Mouse (Mus musculus) c-Kit-positive CD71-positive TER-119-positive erythroid progenitor cells, embryonic 14.5 days (primary cell): ENCODE data around the gene Atad1.
A peak's percentile ranks its signal among the peaks of the same experiment; 100 is the strongest.
"Not testable (repeated sequence)": the region's sequence is repeated elsewhere in the genome, so short reads cannot be mapped to it uniquely, and the experiment has no call there.

ENCODE experiments used
- DNase-seq: peaks from one replicate; pipeline ENCODE4 v3.0.0-alpha.2; 2013; ENCODE audit warnings: low spot score

Atad1 gene

GRCm38 (mm10) chr19:32749425-32749824 lies 9.8 kb upstream of the Atad1 start:
- DNase-seq = no peak

DNA sequence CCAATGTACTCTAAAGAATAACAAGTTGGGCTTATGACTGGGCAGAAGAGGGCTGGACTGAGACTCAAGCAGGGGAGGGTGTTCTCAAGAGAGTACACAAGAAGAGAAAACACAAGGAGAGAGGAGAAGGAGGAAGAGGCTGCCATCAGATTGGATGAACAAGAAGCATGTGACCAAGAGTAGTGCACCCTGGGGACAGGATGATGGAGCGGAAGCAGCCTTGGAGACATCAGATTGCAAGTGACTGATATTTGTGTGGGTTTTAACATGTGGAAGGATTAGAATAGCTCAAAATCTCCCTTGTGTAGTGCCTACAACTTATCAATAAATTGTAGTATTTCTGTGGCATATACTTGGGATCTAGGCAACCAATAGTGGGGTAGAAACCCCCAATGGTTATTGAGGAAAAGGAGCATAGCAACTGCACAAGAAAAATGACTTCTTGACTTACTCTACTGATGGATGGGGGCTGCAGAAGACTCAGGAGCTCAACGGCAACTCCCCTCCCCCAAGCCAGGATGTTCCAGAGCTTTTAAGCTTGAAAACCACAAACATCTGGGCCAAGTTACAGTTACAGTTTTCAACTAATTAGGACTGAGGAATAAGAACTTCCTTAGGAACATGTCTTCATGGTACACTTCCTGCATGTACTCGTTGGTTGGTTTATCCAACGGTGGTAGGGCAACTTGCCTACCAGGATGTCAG lies 1.2 kb upstream of the Atad1 start:
- DNase-seq = no peak

DNA sequence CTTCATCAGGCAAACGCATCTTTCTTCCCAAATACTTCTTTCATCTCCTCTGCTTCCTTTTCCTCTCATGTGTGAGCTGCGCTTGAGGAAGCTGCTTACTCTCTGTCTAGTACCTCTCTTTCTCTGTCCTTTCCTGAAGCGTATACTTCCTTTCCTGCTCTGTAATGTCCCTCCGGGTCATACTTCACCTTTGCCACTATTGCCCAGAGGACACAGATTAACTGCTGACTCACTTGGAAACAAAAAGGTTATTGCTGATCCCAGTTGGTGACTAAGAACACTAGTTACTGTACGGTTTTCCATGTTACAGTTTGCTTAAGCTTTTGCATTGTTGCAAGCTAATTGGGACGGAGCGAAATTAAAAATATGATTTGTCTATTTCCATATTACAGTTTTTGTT lies 1.7 kb downstream of the Atad1 start:
- no peak for DNase-seq

DNA sequence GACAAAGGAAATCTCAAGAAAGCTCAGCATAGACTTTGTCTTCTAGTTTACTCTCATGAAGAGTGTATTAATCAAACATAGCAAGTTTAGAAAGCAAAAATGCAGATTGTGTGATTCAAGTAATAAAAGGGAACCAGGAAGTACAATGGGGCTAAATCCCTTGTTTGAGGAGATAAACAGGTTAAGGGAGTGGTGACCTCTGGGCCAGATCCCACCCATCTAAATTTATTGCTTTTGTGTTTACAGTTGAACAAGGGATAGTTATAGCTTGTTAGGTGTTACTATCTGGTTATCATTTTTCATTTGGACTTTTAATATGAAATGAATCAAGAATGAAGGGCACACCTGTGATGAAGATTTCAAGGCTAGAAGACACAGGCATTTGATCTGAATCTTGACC lies 6.7 kb downstream of the Atad1 start:
- DNase-seq = no peak

DNA sequence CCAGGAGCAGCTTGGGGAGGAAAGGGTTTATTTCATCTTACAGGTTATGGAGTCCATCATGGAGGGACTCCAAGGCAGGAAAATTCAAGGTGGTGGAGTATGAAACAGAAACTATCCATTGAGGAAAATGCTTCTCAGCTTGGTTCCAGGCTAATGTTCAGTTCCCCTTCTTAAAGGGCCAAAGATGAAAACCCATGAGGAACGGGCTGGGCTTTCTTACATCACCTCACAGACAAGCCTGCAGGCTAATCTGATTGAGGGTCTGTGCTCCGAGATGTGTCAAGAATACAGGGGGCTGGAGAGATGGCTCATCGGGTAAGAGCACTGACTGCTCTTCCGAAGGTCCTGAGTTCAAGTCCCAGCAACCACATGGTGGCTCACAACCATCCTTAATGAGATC lies 9.8 kb downstream of the Atad1 start:
- DNase-seq = no peak

DNA sequence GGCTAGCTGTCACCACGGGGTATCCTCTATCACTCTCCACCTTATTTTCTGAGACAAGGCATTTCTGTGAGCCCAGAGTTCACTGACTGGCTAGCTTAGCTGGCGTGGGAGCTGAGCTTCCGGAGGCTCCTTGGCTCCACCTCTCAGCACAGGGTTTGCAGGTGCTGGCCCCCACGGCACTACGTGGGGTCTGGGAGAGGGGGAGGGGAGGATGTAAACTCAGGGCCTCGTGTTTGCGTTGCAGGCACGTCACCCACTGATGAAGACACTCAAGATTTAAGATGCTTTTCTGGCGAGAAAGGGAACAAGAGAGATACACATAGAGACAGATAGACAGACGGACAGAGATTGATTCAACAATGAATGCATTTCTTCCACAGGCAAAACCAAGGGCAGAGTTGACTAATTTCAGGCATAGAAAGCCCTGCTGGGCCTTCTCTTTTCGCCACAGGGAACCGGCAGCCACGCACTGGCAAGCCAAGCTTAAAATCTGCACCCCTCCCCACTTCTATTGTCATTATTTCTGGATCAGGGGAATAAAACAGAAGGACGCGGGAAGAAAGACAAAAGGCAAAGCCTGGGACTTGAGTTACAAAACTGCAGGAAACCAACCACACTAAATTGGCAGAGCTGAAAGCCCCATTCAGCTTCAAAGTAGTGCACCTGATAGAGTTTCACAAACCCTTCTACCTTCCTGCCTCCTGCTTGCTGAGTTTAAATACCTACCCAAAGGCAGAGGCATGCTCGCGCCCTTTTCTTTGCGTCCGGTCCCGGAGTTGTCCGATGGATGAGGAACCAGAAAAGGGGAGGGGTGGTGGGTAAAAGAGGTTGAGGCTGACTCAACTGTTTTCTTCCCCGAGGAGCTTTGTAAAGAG lies 12.9 kb downstream of the Atad1 start:
- no peak for DNase-seq

GRCm38 (mm10) chr19:32723817-32724216 lies 15.8 kb downstream of the Atad1 start:
- DNase-seq = no peak

DNA sequence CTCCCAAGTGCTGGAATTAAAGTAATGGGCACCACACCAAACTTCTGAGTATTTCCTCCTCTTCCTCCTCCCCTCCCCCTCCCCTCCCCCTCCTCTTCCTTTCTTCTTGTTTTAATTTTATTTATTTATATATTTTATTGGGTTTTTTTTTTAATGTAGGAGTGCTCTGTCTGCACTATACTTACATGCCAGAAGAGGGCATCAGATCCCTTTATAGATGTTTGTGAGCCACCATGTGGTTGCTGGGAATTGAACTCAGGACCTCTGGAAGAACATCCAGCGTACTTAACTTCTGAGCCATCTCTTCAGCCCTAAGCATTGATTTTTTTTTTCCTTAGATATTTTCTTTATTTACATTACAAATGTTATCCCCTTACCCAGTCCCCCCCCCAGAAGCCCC lies 19.3 kb downstream of the Atad1 start:
- DNase-seq = no peak

- DNase-seq = no peak
Measured at GRCm38 (mm10) chr19:32717590-32717989, 22.0 kb downstream of the Atad1 start.

DNA sequence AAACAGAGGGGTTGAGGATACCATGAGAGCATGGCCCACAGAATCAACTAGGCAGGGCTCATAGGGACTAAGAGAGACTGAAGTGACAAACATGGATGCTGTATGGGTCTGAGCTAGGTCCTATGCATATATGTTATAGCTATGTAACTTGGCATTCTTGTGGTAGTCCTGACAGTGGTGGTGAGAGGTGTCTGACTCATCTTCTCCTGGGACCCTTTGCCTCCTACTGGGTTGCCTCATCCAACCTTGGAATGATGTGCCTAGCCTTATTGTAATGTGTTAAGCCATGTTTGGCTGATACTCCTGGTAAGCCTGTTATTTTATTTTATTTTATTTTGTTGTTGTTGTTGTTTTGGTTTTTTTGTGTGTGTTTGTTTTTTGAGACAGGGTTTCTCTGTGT lies 23.9 kb downstream of the Atad1 start:
- DNase-seq = no peak

GRCm38 (mm10) chr19:32715201-32715600 lies 24.4 kb downstream of the Atad1 start:
- peak; percentile 62 for DNase-seq

DNA sequence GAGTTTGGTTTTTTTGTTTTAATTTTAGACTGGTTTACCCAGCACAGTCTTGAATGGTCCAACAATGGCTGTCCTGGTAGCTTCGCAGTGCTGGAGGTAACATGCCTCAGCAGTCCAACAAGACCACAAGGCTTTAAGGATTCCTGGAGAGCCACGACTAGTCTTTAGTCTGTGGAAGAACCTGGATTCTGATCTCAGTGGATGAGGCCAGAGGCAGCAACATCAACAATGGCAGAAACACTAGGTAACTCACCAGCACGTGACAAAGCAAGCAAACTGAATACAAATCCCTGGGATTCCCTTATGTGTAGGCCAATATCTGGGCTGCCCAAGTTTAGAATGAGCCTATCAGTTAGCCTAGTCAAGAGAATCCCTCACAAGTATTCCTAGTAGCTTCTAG lies 26.1 kb downstream of the Atad1 start:
- DNase-seq = no peak

- DNase-seq = peak; percentile 76
Measured at GRCm38 (mm10) chr19:32712588-32713042, 27.0 kb downstream of the Atad1 start.

DNA sequence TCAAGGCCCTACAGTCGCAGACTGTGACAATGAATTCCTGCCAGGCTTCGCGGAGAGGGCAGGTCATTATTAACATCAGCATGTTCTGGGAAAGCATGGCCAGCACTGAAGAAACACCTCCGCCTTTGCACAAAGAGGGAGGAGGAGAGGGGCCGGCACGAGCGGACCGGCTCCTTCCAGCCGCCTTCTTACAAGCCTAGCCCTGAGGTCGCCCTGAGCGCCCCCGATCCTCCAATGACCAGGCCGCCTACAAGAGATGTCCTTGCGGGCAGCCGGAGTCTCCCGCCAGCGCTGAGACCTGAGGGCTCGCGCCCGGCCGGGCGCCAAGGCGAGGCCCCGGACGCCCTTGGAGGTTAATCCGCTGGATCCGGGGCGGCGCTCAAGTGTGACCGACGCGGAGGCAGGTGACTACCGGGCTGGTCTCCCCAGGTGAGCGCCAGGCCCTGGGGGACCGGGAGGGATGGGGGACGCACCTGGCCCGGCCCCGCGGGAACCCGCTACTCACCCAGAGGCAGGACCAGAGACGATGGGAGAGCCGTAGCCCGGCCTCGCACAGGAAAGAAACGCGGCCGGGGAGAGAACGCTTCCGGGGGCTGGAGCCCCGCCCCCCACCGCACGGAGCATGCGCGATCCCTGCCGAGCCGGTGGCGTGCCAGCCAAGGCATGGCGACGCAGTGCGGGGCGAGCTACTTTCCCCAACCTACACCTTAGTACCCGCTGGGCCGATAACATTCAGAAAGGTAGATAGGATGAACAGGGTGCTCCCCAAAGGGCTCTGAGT lies 27.6 kb downstream of the Atad1 start:
- DNase-seq = peak; percentile 81

- peak; percentile 25 for DNase-seq
Measured at GRCm38 (mm10) chr19:32710288-32710687, 29.3 kb downstream of the Atad1 start.

- DNase-seq = no peak
Measured at GRCm38 (mm10) chr19:32708996-32709395, 30.6 kb downstream of the Atad1 start.

- no peak for DNase-seq
Measured at GRCm38 (mm10) chr19:32702191-32702590, 37.4 kb downstream of the Atad1 start.

GRCm38 (mm10) chr19:32696674-32697073 lies 42.9 kb downstream of the Atad1 start:
- no peak for DNase-seq

DNA sequence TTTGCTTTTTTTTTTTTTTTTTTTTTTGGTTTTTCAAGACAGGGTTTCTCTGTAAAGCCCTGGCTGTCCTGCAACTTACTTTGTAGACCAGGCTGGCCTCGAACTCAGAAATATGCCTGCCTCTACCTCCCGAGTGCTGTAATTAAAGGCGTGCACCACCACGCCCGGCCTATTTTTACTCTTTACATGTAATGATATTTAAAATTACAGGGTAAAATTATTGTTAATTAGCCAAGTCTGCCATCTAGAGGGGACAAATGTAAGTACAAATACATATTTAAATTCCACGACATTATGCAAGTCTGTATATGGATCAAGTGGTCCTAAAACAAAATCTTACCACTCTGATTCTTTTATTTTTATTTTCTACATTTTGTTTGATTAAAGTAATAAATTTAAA lies 49.9 kb downstream of the Atad1 start:
- DNase-seq = peak; percentile 59

GRCm38 (mm10) chr19:32688227-32688626 lies 51.4 kb downstream of the Atad1 start:
- DNase-seq = not testable (repeated sequence)

GRCm38 (mm10) chr19:32687721-32688120 lies 51.9 kb downstream of the Atad1 start:
- no peak for DNase-seq

DNA sequence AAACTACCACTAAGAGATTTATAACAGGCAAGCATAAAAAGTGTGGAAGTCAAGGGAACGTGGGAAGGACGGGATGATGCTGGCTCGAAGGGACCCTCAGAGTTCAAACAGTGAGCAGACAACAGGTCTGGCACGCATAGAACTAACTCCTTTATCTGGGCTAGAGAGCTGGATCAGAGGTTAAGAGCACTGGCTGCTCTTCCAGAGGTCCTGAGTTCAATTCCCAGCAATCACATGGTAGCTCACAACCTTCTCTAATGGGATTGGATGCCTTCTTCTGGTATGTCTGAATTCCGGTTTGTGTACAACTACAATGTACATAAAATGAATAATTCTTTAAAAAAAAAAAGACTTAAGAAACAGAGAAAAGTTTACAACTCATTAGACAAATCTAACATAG lies 56.5 kb downstream of the Atad1 start:
- no peak for DNase-seq

DNA sequence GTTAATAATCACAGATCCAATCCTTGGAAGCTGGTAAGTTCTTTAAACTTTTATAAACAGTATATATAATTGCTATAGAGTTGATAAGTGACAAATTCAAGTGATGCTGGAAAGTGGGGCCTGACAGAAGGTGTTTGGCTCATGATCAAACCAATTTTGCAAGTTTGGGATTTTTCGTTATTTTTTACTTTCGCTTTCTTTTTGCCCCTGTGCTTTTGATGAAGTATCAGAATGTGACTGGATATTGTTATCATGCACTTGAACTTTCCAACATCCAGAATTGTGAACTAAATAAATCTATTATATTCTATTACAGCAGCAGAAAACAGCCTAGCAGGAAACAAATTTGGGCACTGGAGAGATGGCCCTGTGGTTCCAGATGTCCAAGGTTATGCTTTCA lies 58.7 kb downstream of the Atad1 start:
- no peak for DNase-seq
